Mouse (Mus musculus) embryonic fibroblast, embryonic 13.5 days (primary cell): ENCODE data around the gene Olfr279.

Source experiments
- CTCF ChIP-seq: IDR thresholded peaks from 2 replicates; pipeline ENCODE4 v1.5.1; 2011; ENCODE audit warnings: mild to moderate bottlenecking, control low read depth, low read length, moderate library complexity, borderline replicate concordance; ENCODE audit not compliant: insufficient read depth
- POLR2A ChIP-seq: IDR thresholded peaks from 2 replicates; pipeline ENCODE4 v1.6.1; 2011; ENCODE audit warnings: low read depth, mild to moderate bottlenecking, control low read depth, low read length, moderate library complexity

DNA sequence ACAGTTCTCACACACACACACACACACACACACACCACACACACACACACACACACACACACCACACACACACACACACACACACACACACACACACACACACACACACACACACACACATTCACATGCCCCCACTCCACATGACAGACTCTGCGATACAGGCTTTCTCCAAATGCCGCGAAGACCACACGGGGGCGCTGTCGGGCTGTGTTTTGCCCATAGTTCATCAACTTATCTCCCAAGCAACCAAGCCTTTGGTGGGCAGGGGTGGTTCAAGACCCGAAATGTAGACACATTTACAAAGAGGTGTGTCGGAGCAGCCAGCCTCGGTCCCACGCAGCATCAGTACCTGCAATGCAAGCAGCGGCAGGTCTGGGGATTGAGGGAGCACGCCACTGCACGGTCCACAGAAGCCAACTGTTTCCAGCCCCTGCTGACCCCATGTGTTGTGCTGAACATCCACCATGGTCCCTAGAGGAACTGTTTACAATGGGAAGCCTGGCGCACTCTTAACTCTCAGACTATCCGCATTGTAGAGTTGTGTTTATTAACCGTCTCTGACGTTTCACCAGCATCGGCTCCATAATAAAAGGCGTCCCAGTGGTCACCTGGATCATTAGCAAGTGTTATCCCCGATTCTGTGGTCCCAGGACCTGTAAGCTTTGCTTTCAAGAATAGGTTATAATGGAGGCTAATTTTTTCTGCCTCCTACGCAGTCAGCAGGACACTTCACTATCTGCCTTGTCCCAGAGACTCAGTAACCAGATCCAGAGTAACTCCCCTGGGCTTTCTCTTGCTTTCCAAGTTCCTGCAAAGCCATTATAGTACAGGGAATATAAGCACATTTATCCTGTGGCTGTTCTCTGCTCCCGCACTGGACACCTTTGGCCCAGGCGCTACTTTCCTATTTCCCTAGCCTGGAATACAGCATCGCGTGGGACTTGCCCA, 18.5 kb downstream of the Olfr279 start:
- TF ChIP-seq POLR2A (no peak), CTCF (peak; percentile 67)
